Mouse (Mus musculus) thymus, postnatal 25 days (tissue): ENCODE results near the gene Rps21.

ENCODE experiments used
- DNase-seq: peaks from one replicate; pipeline ENCODE4 v3.0.0; 2022

Gene Rps21

GRCm38 (mm10) chr2:180292026-180292425, 34.8 kb downstream of the Rps21 start:
- DNase-seq: no peak

- no peak for DNase-seq
These were observed 35.7 kb downstream of the Rps21 start for GRCm38 (mm10) chr2:180292906-180293305.

- DNase-seq: no peak
These were observed 43.1 kb downstream of the Rps21 start for GRCm38 (mm10) chr2:180300252-180300651.

- DNase-seq: no peak
These were observed 43.6 kb downstream of the Rps21 start for GRCm38 (mm10) chr2:180300771-180301170.

- DNase-seq: no peak
These were observed 45.0 kb downstream of the Rps21 start for GRCm38 (mm10) chr2:180302201-180302600.

GRCm38 (mm10) chr2:180303468-180303867, 46.3 kb downstream of the Rps21 start:
- DNase-seq: no peak

- no peak for DNase-seq
These were observed 47.4 kb downstream of the Rps21 start for GRCm38 (mm10) chr2:180304554-180304953.

- DNase-seq: no peak
These were observed 48.3 kb downstream of the Rps21 start for GRCm38 (mm10) chr2:180305490-180305889.

GRCm38 (mm10) chr2:180306009-180306408, 48.8 kb downstream of the Rps21 start:
- DNase-seq: no peak

- DNase-seq: no peak
These were observed 49.4 kb downstream of the Rps21 start for GRCm38 (mm10) chr2:180306423-180307168.

GRCm38 (mm10) chr2:180307680-180308079, 50.5 kb downstream of the Rps21 start:
- DNase-seq: no peak
